In genomic region chr5:64158501-64158900, GRCm38 (mm10) we compare ENCODE assay signal across 7 mouse cellular contexts. TPM values are rescaled to one million over a fixed set of nuclear protein-coding genes. Genes with fewer than 3 reads are reported as not detected.
DNase-seq lines count a peak whose midpoint lies in the region; ATAC-seq and TF ChIP-seq lines count a peak whose summit lies in the region.

No protein-coding gene starts in this region.

- DNase-seq in layer of hippocampus, adult 2 months (ENCODE audit: low spot score in 2 of 2) = no peak
- DNase-seq in layer of hippocampus, postnatal 25 days (ENCODE audit: extremely low spot score in 1 of 2, low spot score in 1 of 2) = no peak
- no peak for DNase-seq in intestine, embryonic 14.5 days (ENCODE audit: low spot score)
- DNase-seq in neural tube, embryonic 10.5 days (ENCODE audit: extremely low spot score, low spot score) = peak; percentile 29
- no peak for DNase-seq in left cerebral cortex, postnatal 25 days (ENCODE audit: low spot score in 2 of 2)
- no peak for DNase-seq in cerebellum, adult 11 months

- peak overlapping the region; percentile 100; the same call in 1 of the 2 replicates for H3K4me2 ChIP-seq in forebrain, embryonic 15.5 days (replicated peaks)
- H3K4me2 ChIP-seq in intestine, embryonic 14.5 days (ENCODE audit: low read length) = peak overlapping the region; percentile 99; the same call in 1 of the 2 replicates

- H3K4me3 ChIP-seq in layer of hippocampus, adult 2 months = peak overlapping the region; percentile 26; the same call in 1 of the 2 replicates
- 0 out of 2 replicates have a peak overlapping the region, but pooled peaks have one; percentile 74 for H3K4me3 ChIP-seq in forebrain, embryonic 15.5 days
- H3K4me3 ChIP-seq in intestine, embryonic 14.5 days (ENCODE audit: low read depth, low read length) = 0 out of 2 replicates have a peak overlapping the region, but pooled peaks have one; percentile 86

- H3K27me3 ChIP-seq in forebrain, embryonic 15.5 days = peaks cover 5% of the 10 kb centered on the region; the same call in 1 of the 2 replicates
- H3K27me3 ChIP-seq in intestine, embryonic 14.5 days (replicated peaks; ENCODE audit: control insufficient read depth, insufficient read depth, low read length) = 0 out of 2 replicates have a peak, but pooled peaks cover 3% of the 10 kb centered on the region

- no peak for TF ChIP-seq CTCF in layer of hippocampus, adult 2 months (conservative IDR thresholded peaks at IDR 0.05)

- no peak overlapping the region for H3K9ac ChIP-seq in forebrain, embryonic 15.5 days (replicated peaks)
- no peak overlapping the region for H3K9ac ChIP-seq in intestine, embryonic 14.5 days (ENCODE audit: low read length)

- WGBS in forebrain, embryonic 15.5 days = 44% methylated on average over 4 of the region's 4 CpGs
- 41% methylated on average over 4 of the region's 4 CpGs for WGBS in intestine, embryonic 14.5 days

- no peak for ATAC-seq in forebrain, embryonic 15.5 days (replicated peaks)
- no peak for ATAC-seq in intestine, embryonic 14.5 days (replicated peaks; ENCODE audit: low FRiP score, low TSS enrichment, low read depth)

- H3K36me3 ChIP-seq in forebrain, embryonic 15.5 days = no peaks in the 10 kb centered on the region
- H3K36me3 ChIP-seq in intestine, embryonic 14.5 days (ENCODE audit: control insufficient read depth, insufficient read depth, low read length) = no peaks in the 10 kb centered on the region

- no peaks in the 10 kb centered on the region for H3K9me3 ChIP-seq in forebrain, embryonic 15.5 days
- H3K9me3 ChIP-seq in intestine, embryonic 14.5 days (ENCODE audit: control insufficient read depth, low read length) = no peaks in the 10 kb centered on the region

- H3K4me1 ChIP-seq in forebrain, embryonic 15.5 days = peaks cover 19% of the 10 kb centered on the region
- H3K4me1 ChIP-seq in intestine, embryonic 14.5 days (replicated peaks; ENCODE audit: control insufficient read depth, insufficient read depth, low read length) = peaks cover 22% of the 10 kb centered on the region

- intact Hi-C loops in left cerebral cortex, postnatal 25 days (cut with DNase I) = no loop called here

- no peak overlapping the region for H3K27ac ChIP-seq in layer of hippocampus, adult 2 months
- no peak overlapping the region for H3K27ac ChIP-seq in forebrain, embryonic 15.5 days (replicated peaks)
- no peak overlapping the region for H3K27ac ChIP-seq in intestine, embryonic 14.5 days (ENCODE audit: low read depth)

RNA-seq across cellular contexts. Expression of gene Tbc1d1, which starts 2.4 kb away (rescaled TPM):
- 10 to 100 TPM; 26.6 to 33.2 TPM for total RNA-seq in layer of hippocampus, adult 2 months (2021)
- 10 to 100 TPM; 26.9 to 32.4 TPM for total RNA-seq in layer of hippocampus, postnatal 25 days (2021)
- 12.2 and 12.3 TPM in 2 replicates for polyA plus RNA-seq in forebrain, embryonic 15.5 days (2015; fragmentation: Nextera tagmentation; extraction: Ambion mirVana)
- polyA plus RNA-seq in intestine, embryonic 14.5 days (2014; fragmentation: Nextera tagmentation; extraction: Ambion mirVana) = 41.3 and 44.9 TPM in 2 replicates
- total RNA-seq in left cerebral cortex, postnatal 25 days (2021) = 10 to 100 TPM; 16.2 to 20.2 TPM

Comparison
In these comparisons a context has a peak if more than half of its experiments do, and no peak if none do; other contexts are left out.
1. H3K4me3 ChIP-seq: peak in every context shown above with its lines; median percentile 86 in intestine, embryonic 14.5 days; 74 in forebrain, embryonic 15.5 days; 26 in layer of hippocampus, adult 2 months.